Mouse (Mus musculus) frontal cortex, postnatal 10 days (tissue): ENCODE measurements at regions not wholly inside any gene's neighbourhood (a gene's known extent, or its start where the extent isn't known, plus 50 kb on each side); places are given as distances from the start of the nearest gene placed in this dataset.
A peak's percentile ranks its signal among the peaks of the same experiment; 100 is the strongest.
"Not testable (repeated sequence)": the region's sequence is repeated elsewhere in the genome, so short reads cannot be mapped to it uniquely, and the experiment has no call there.

Experiments used
- DNase-seq, 2 experiments: peaks; one replicate each; pipeline ENCODE4 v3.0.0; 2022; ENCODE audit warnings: low spot score in 2 of 2, mixed read lengths in 1 of 2

GRCm38 (mm10) chr3:49686182-49686895 is 70.8 kb downstream of the Pcdh18 start:
- no peak for DNase-seq

DNA sequence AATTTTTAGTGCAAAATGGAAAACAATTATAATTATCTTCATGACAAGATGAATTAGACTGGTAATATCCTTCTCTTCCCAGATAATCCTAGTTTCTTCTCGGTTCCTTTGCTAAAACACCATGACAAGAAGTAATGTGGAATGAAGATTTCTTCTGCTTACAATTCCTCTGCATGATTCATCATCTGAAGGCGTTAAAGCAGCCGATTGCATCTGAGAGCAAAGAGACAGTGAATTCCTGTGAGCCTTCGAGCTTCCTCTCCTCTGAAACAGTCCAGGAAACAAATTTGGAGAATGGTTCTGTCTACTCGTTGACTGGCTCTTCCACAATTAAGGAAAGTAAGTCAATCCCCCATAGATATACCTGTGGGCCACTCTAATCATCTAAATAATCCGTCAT is 82.2 kb downstream of the Pcdh18 start:
- DNase-seq: no peak

- no peak for DNase-seq
Measured at GRCm38 (mm10) chr3:49672685-49673184, 84.4 kb downstream of the Pcdh18 start.

- DNase-seq: no peak
Measured at GRCm38 (mm10) chr3:49667543-49668338, 89.4 kb downstream of the Pcdh18 start.

- no peak for DNase-seq
Measured at GRCm38 (mm10) chr3:49666516-49666915, 90.6 kb downstream of the Pcdh18 start.

GRCm38 (mm10) chr3:49648895-49649175 is 108.3 kb downstream of the Pcdh18 start:
- DNase-seq: no peak

DNA sequence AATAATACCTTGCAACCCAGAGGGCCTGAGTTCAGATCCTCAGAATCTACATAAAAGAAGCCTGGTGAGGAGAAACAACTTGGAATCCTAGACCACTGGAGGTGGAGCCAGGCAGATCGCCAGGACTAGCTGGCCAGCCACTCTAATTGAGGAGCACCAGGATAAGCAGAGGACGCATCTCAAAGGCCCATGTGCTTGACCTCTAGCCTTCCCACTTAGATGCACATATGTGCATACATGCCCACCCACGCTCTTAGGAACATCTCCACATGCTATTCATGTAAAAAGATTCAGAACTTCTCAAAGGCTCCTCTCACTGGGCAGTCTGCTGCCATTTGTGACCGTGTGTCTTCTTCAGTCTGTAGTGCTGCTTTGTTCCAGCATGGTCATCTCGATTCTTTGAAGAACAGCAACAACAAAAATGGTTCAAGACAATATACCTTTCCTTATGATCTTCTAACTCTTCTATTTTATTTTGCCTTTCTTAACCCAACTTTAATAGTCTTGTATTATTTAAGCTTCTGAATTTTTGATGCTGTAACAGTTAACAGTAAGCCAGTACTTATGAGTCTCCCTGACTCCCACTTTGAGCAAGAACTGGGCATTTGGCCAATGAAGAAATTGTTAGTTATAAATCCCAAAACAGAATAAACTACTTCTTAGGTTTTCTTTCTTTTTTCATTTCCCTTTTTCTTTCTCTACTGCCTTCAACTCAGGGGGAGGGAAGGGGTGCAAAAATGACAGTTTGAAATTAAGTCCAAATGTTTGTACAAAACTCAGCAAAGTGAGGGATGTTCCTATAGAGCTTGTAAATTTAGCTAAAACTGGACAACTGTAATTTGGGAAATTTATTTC is 108.9 kb downstream of the Pcdh18 start:
- no peak for DNase-seq

DNA sequence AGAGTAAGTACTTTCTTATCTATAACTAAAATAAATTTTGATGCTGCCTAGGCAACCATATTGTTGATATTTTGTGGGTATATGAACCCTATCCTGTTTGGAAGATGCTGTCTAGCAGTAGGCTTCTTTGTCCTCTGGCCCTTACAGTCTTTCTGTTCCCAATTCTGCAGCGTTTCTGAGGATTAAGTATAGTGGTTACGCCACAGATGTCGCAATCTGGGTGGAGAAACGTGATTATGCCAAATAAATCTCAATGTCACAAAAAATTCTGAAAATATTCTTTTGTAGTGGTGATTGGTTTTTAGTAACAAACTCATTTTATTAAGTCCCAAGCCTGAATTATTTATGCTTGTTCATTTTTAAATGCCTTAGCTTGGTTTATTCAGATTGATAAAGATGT is 112.1 kb downstream of the Pcdh18 start:
- DNase-seq: no peak

- DNase-seq: no peak
Measured at GRCm38 (mm10) chr3:49643871-49644270, 113.3 kb downstream of the Pcdh18 start.

GRCm38 (mm10) chr3:49641966-49642758 is 115.0 kb downstream of the Pcdh18 start:
- peak; percentile 9 to 24 for DNase-seq

- DNase-seq: no peak
Measured at GRCm38 (mm10) chr3:49641411-49641810, 115.7 kb downstream of the Pcdh18 start.

GRCm38 (mm10) chr3:49638601-49639000 is 118.5 kb downstream of the Pcdh18 start:
- no peak for DNase-seq

- no peak for DNase-seq
Measured at GRCm38 (mm10) chr3:49636676-49637075, 120.4 kb downstream of the Pcdh18 start.

- DNase-seq: no peak
Measured at GRCm38 (mm10) chr3:49592706-49593451, 164.2 kb downstream of the Pcdh18 start.

DNA sequence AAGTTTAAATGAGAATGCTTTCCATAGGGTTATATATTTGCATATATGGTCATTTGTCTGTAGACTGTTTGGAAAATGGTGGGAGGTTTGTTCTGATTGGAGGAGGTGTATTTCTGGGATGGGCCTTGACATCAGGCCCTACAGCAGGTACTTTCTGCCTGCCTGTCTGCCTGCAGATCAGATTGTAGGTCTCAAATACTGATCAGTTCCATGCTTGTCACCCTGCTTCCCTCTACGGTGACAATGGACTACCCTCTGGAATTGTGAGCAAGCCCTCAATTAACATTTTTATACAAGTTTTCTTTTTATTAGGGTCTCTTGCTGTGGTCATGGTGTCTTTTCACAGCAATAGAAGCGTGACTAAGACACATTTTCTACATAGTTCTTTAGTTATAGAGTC is 166.9 kb downstream of the Pcdh18 start:
- DNase-seq: no peak

GRCm38 (mm10) chr3:49586531-49587168 is 170.5 kb downstream of the Pcdh18 start:
- no peak for DNase-seq

DNA sequence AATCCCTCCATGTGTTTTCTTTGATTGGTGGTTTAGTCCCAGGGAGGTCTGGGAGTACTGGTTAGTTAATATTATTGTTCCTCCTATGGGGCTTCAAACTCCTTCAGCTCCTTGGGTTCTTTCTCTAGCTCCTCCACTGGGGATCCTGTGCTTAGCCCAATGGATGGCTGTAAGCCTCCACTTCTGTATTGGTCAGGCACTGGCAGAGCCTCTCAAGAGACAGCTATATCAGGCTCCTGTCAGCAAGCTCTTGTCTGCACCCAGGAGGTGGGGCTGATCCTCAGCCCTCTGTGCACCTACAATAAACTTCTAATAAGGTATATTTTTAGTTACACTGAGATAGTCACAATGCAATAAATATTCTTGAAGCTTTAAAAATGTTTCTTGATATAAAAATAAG is 171.2 kb downstream of the Pcdh18 start:
- not testable (repeated sequence) for DNase-seq

- DNase-seq: no peak
Measured at GRCm38 (mm10) chr3:49566769-49567729, 190.1 kb downstream of the Pcdh18 start.

DNA sequence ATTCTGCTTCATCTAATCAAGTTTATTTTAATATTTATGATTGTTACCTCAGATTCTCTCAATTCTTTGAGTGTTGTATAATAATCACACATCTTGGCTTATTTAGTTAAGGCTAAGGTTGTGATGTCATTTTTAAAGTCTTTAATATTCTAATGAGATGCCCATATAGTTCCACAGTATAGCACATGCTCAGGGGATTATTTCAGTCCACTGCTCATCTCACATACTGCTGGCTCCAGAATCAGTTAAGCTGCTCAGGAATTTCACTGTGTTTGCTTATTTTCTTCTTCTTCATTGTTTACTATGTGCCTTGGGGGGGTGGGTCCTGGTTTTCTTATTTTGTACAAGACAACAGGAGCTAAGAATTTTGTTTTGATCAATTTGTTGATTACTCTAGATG is 229.5 kb downstream of the Pcdh18 start:
- DNase-seq: no peak
